Mouse (Mus musculus): ENCODE results near the gene Tex38. TPM values are rescaled to one million over a fixed set of nuclear protein-coding genes. Genes with fewer than 3 reads are reported as not detected.

Gene Tex38
- polyA plus RNA-seq, 1 experiment from 2014 or later, result 0.42 TPM

GRCm38 (mm10) chr4:115815606-115816005 is 34.8 kb upstream of the Tex38 start:
- H3K4me3 ChIP-seq, result no peak overlapping the region
- H3K4me2 ChIP-seq (replicated peaks), result no peak overlapping the region
- ATAC-seq (ENCODE audit: insufficient number of reproducible peaks, insufficient read depth, low FRiP score, low TSS enrichment), result no peak
- H3K9me3 ChIP-seq, result no peaks in the 10 kb centered on the region
- no peaks in the 10 kb centered on the region for H3K4me1 ChIP-seq
- no peak overlapping the region for H3K27ac ChIP-seq
- H3K9ac ChIP-seq, result no peak overlapping the region
- WGBS, result 90% methylated on average over 5 of the region's 5 CpGs
- no peaks in the 10 kb centered on the region for H3K27me3 ChIP-seq
- peaks cover 20% of the 10 kb centered on the region for H3K36me3 ChIP-seq

- Histone ChIP-seq H3K9me3 (no peaks in the 10 kb centered on the region), H3K27ac (no peak overlapping the region), H3K4me2 (replicated peaks) (no peak overlapping the region), H3K36me3 (peaks cover 20% of the 10 kb centered on the region), H3K4me1 (no peaks in the 10 kb centered on the region), H3K27me3 (no peaks in the 10 kb centered on the region), H3K9ac (no peak overlapping the region), H3K4me3 (no peak overlapping the region)
- ATAC-seq (ENCODE audit: insufficient number of reproducible peaks, insufficient read depth, low FRiP score, low TSS enrichment), result no peak
- 90% methylated on average over 4 of the region's 4 CpGs for WGBS
Observed at GRCm38 (mm10) chr4:115812326-115812725, 31.5 kb upstream of the Tex38 start.

- Histone ChIP-seq H3K4me2 (replicated peaks) (no peak overlapping the region), H3K4me1 (no peaks in the 10 kb centered on the region), H3K27ac (no peak overlapping the region), H3K36me3 (peaks cover 58% of the 10 kb centered on the region), H3K4me3 (no peak overlapping the region), H3K9ac (no peak overlapping the region), H3K27me3 (no peaks in the 10 kb centered on the region), H3K9me3 (no peaks in the 10 kb centered on the region)
- ATAC-seq (ENCODE audit: insufficient number of reproducible peaks, insufficient read depth, low FRiP score, low TSS enrichment), result no peak
- 89% methylated on average over 3 of the region's 3 CpGs for WGBS
Observed at GRCm38 (mm10) chr4:115799981-115800380, 19.2 kb upstream of the Tex38 start.

- Histone ChIP-seq H3K27me3 (no peaks in the 10 kb centered on the region), H3K9ac (no peak overlapping the region), H3K4me3 (no peak overlapping the region), H3K9me3 (no peaks in the 10 kb centered on the region), H3K4me2 (replicated peaks) (no peak overlapping the region), H3K27ac (no peak overlapping the region), H3K36me3 (peaks cover 65% of the 10 kb centered on the region), H3K4me1 (no peaks in the 10 kb centered on the region)
- ATAC-seq (ENCODE audit: insufficient number of reproducible peaks, insufficient read depth, low FRiP score, low TSS enrichment), result no peak
- WGBS, result 91% methylated on average over 3 of the region's 3 CpGs
Observed at GRCm38 (mm10) chr4:115795360-115795759, 14.5 kb upstream of the Tex38 start.

- WGBS, result 79% methylated on average over 3 of the region's 3 CpGs
- no peak for ATAC-seq (ENCODE audit: insufficient number of reproducible peaks, insufficient read depth, low FRiP score, low TSS enrichment)
- Histone ChIP-seq H3K36me3 (peaks cover 44% of the 10 kb centered on the region), H3K4me1 (peaks cover 1% of the 10 kb centered on the region; the same call in 1 of the 2 replicates), H3K9me3 (no peaks in the 10 kb centered on the region), H3K4me3 (no peak overlapping the region), H3K4me2 (replicated peaks) (no peak overlapping the region), H3K9ac (no peak overlapping the region), H3K27me3 (no peaks in the 10 kb centered on the region), H3K27ac (no peak overlapping the region)
Observed at GRCm38 (mm10) chr4:115790864-115791263, 10.0 kb upstream of the Tex38 start.

- WGBS, result 57% methylated on average over 7 of the region's 7 CpGs
Observed at GRCm38 (mm10) chr4:115785511-115786034, 4.8 kb upstream of the Tex38 start.

GRCm38 (mm10) chr4:115784769-115785510 is 4.1 kb upstream of the Tex38 start, which contains the start of gene Atpaf1:
TSS of gene Atpaf1 (plus strand) at chr4:115784812.
- Histone ChIP-seq H3K4me3 (peak within 1 kb of the TSS; percentile 71), H3K4me1 (peaks cover 7% of the 10 kb centered on the region; the same call in 1 of the 2 replicates), H3K36me3 (peaks cover 11% of the 10 kb centered on the region), H3K27me3 (no peaks in the 10 kb centered on the region), H3K9me3 (no peaks in the 10 kb centered on the region), H3K4me2 (replicated peaks) (peak within 1 kb of the TSS; percentile 76), H3K27ac (no peak within 1 kb of the TSS), H3K9ac (peak within 1 kb of the TSS; percentile 77)
- under 1% methylated on average over 69 of the region's 69 CpGs for WGBS
- ATAC-seq (ENCODE audit: insufficient number of reproducible peaks, insufficient read depth, low FRiP score, low TSS enrichment), result peak; percentile 73

More at GRCm38 (mm10) chr4:115785511-115786034, 4.8 kb upstream of the Tex38 start:
- no peaks in the 10 kb centered on the region for H3K27me3 ChIP-seq
- H3K9ac ChIP-seq, result peak overlapping the region; percentile 77
- peak overlapping the region; percentile 71 for H3K4me3 ChIP-seq
- no peaks in the 10 kb centered on the region for H3K9me3 ChIP-seq
- no peak; the same call in 1 of the 2 replicates for ATAC-seq (ENCODE audit: insufficient number of reproducible peaks, insufficient read depth, low FRiP score, low TSS enrichment)
- H3K27ac ChIP-seq, result no peak overlapping the region
- H3K36me3 ChIP-seq, result peaks cover 15% of the 10 kb centered on the region
- H3K4me2 ChIP-seq (replicated peaks), result peak overlapping the region; percentile 76
- peaks cover 7% of the 10 kb centered on the region; the same call in 1 of the 2 replicates for H3K4me1 ChIP-seq

GRCm38 (mm10) chr4:115782026-115782805 is 1.4 kb upstream of the Tex38 start:
- Histone ChIP-seq H3K4me1 (peaks cover 7% of the 10 kb centered on the region; the same call in 1 of the 2 replicates), H3K27ac (no peak overlapping the region), H3K36me3 (peaks cover 8% of the 10 kb centered on the region), H3K4me3 (no peak overlapping the region), H3K4me2 (replicated peaks) (no peak overlapping the region), H3K9me3 (no peaks in the 10 kb centered on the region), H3K9ac (no peak overlapping the region), H3K27me3 (no peaks in the 10 kb centered on the region)
- 89% methylated on average over 5 of the region's 5 CpGs for WGBS
- ATAC-seq (ENCODE audit: insufficient number of reproducible peaks, insufficient read depth, low FRiP score, low TSS enrichment), result no peak

- peaks cover 17% of the 10 kb centered on the region for H3K36me3 ChIP-seq
- H3K27ac ChIP-seq, result no peak overlapping the region
- H3K9me3 ChIP-seq, result no peaks in the 10 kb centered on the region
- H3K4me1 ChIP-seq, result no peaks in the 10 kb centered on the region
- no peak overlapping the region for H3K9ac ChIP-seq
- H3K27me3 ChIP-seq, result no peaks in the 10 kb centered on the region
- H3K4me3 ChIP-seq, result no peak overlapping the region
- 52% methylated on average over 6 of the region's 6 CpGs for WGBS
- H3K4me2 ChIP-seq (replicated peaks), result no peak overlapping the region
- no peak for ATAC-seq (ENCODE audit: insufficient number of reproducible peaks, insufficient read depth, low FRiP score, low TSS enrichment)
Observed at GRCm38 (mm10) chr4:115780269-115780668, 549 bp downstream of the Tex38 start.

GRCm38 (mm10) chr4:115777627-115778026 is 3.2 kb downstream of the Tex38 start:
- ATAC-seq (ENCODE audit: insufficient number of reproducible peaks, insufficient read depth, low FRiP score, low TSS enrichment), result no peak
- H3K27me3 ChIP-seq, result no peaks in the 10 kb centered on the region
- H3K9ac ChIP-seq, result no peak overlapping the region
- H3K4me1 ChIP-seq, result no peaks in the 10 kb centered on the region
- H3K9me3 ChIP-seq, result no peaks in the 10 kb centered on the region
- H3K36me3 ChIP-seq, result peaks cover 28% of the 10 kb centered on the region
- no peak overlapping the region for H3K4me2 ChIP-seq (replicated peaks)
- no peak overlapping the region for H3K4me3 ChIP-seq
- no peak overlapping the region for H3K27ac ChIP-seq
- 95% methylated on average over 2 of the region's 2 CpGs for WGBS

GRCm38 (mm10) chr4:115775056-115775455 is 5.8 kb downstream of the Tex38 start:
- H3K27me3 ChIP-seq, result no peaks in the 10 kb centered on the region
- H3K4me3 ChIP-seq, result no peak overlapping the region
- WGBS, result 80% methylated on average over 6 of the region's 6 CpGs
- no peak for ATAC-seq (ENCODE audit: insufficient number of reproducible peaks, insufficient read depth, low FRiP score, low TSS enrichment)
- no peak overlapping the region for H3K4me2 ChIP-seq (replicated peaks)
- H3K27ac ChIP-seq, result no peak overlapping the region
- H3K36me3 ChIP-seq, result peaks cover 40% of the 10 kb centered on the region
- H3K4me1 ChIP-seq, result no peaks in the 10 kb centered on the region
- H3K9ac ChIP-seq, result no peak overlapping the region
- H3K9me3 ChIP-seq, result no peaks in the 10 kb centered on the region
